Mouse (Mus musculus) intestine, postnatal 0 days (tissue): ENCODE data around the gene Dexi. TPM values are rescaled to one million over a fixed set of nuclear protein-coding genes. Genes with fewer than 3 reads are reported as not detected.

ENCODE experiments used
- ATAC-seq: fragments of 200-750 bp; cut with Nextera tagmentation; 2 replicates; pipeline ENCODE4 v1.8.0; 2017; ENCODE audit warnings: mild to moderate bottlenecking, moderate TSS enrichment, moderate library complexity
- H3K27ac ChIP-seq: fragments of 300-500 bp; sonication (generic); 2 replicates; pipeline ENCODE4 v1.5.1; 2014; ENCODE audit warnings: mild to moderate bottlenecking, low read depth, low read length, moderate library complexity
- H3K27me3 ChIP-seq: fragments of 300-500 bp; sonication (generic); replicated peaks from 2 replicates; pipeline ENCODE4 v1.6.1; 2014; ENCODE audit warnings: low read length, mixed read lengths; ENCODE audit not compliant: control insufficient read depth, insufficient read depth
- H3K36me3 ChIP-seq: fragments of 300-500 bp; sonication (generic); 2 replicates; pipeline ENCODE4 v1.6.1; 2014; ENCODE audit warnings: mild to moderate bottlenecking, moderate library complexity; ENCODE audit not compliant: control insufficient read depth, insufficient read depth
- H3K4me1 ChIP-seq: fragments of 300-500 bp; sonication (generic); replicated peaks from 2 replicates; pipeline ENCODE4 v1.6.1; 2014; ENCODE audit warnings: antibody characterized with exemption, low read length, mixed read lengths; ENCODE audit not compliant: control insufficient read depth, insufficient read depth
- H3K4me2 ChIP-seq: fragments of 300-500 bp; sonication (generic); replicated peaks from 2 replicates; pipeline ENCODE4 v1.6.1; 2014; ENCODE audit warnings: low read depth, mild to moderate bottlenecking, moderate library complexity
- H3K4me3 ChIP-seq: fragments of 300-500 bp; sonication (generic); 2 replicates; pipeline ENCODE4 v1.5.1; 2014; ENCODE audit warnings: low read depth, low read length
- H3K9ac ChIP-seq: fragments of 300-500 bp; sonication (generic); 2 replicates; pipeline ENCODE4 v1.6.1; 2014; ENCODE audit warnings: mild to moderate bottlenecking, low read depth, low read length
- H3K9me3 ChIP-seq: fragments of 300-500 bp; sonication (generic); 2 replicates; pipeline ENCODE4 v1.6.1; 2016; ENCODE audit warnings: mixed run types; ENCODE audit not compliant: control insufficient read depth
- CTCF ChIP-seq: sonication (generic); IDR thresholded peaks from 2 replicates; pipeline ENCODE4 v1.5.1; 2016; ENCODE audit warnings: low read depth, mild to moderate bottlenecking, control low read depth, antibody characterized with exemption, moderate library complexity
- WGBS: fragments of 180-500 bp; shearing (Covaris S2); extraction: QIAGEN DNeasy Blood & Tissue Kit; methylation state at CpG from one replicate; pipeline ENCODE4 v1.1.7; 2014; 5-methylcytosine and 5-hydroxymethylcytosine counted together
- polyA plus RNA-seq: library from polyadenylated mRNA; unstranded; fragments of >200 nt; fragmentation: Nextera tagmentation; extraction: Ambion mirVana; gene quantifications from 2 replicates; pipeline ENCODE4 v1.2.1, GENCODE M21; 2015

Gene Dexi
- polyA plus RNA-seq, 1 experiment from 2014 or later, result 8.9 TPM

- H3K36me3 ChIP-seq, result peaks cover 13% of the 10 kb centered on the region; the same call in 1 of the 2 replicates
- 56% methylated on average over 7 of the region's 7 CpGs for WGBS
- H3K27me3 ChIP-seq, result no peaks in the 10 kb centered on the region
- ATAC-seq, result no peak
- H3K9me3 ChIP-seq, result no peaks in the 10 kb centered on the region
- TF ChIP-seq CTCF, result no peak
- H3K4me1 ChIP-seq, result no peaks in the 10 kb centered on the region
- H3K9ac ChIP-seq, result no peak overlapping the region
- H3K4me3 ChIP-seq, result no peak overlapping the region
- H3K27ac ChIP-seq, result no peak overlapping the region
- H3K4me2 ChIP-seq, result no peak overlapping the region
Observed at GRCm38 (mm10) chr16:10534567-10534966, 8.3 kb downstream of the Dexi start.

- H3K27me3 ChIP-seq, result no peaks in the 10 kb centered on the region
- peaks cover 13% of the 10 kb centered on the region; the same call in 1 of the 2 replicates for H3K36me3 ChIP-seq
- H3K9me3 ChIP-seq, result no peaks in the 10 kb centered on the region
- 93% methylated on average over 4 of the region's 4 CpGs for WGBS
- no peak for ATAC-seq
- no peak for TF ChIP-seq CTCF
- no peaks in the 10 kb centered on the region for H3K4me1 ChIP-seq
- no peak overlapping the region for H3K27ac ChIP-seq
- no peak overlapping the region for H3K9ac ChIP-seq
- no peak overlapping the region for H3K4me3 ChIP-seq
- H3K4me2 ChIP-seq, result no peak overlapping the region
Observed at GRCm38 (mm10) chr16:10533781-10534180, 9.1 kb downstream of the Dexi start.

- Histone ChIP-seq H3K9ac (no peak overlapping the region), H3K4me3 (no peak overlapping the region), H3K4me1 (no peaks in the 10 kb centered on the region), H3K27ac (no peak overlapping the region), H3K9me3 (no peaks in the 10 kb centered on the region), H3K27me3 (no peaks in the 10 kb centered on the region), H3K36me3 (peaks cover 8% of the 10 kb centered on the region; the same call in 1 of the 2 replicates), H3K4me2 (no peak overlapping the region)
- 90% methylated on average over 4 of the region's 4 CpGs for WGBS
- ATAC-seq, result no peak
- TF ChIP-seq CTCF, result no peak
Observed at GRCm38 (mm10) chr16:10530179-10530578, 12.7 kb downstream of the Dexi start.

- no peak for ATAC-seq
Observed at GRCm38 (mm10) chr16:10528382-10528781, 14.5 kb downstream of the Dexi start.

GRCm38 (mm10) chr16:10527046-10527644 lies 15.7 kb downstream of the Dexi start:
- 82% methylated on average over 6 of the region's 6 CpGs for WGBS
- Histone ChIP-seq H3K9ac (no peak overlapping the region), H3K36me3 (peaks cover 8% of the 10 kb centered on the region; the same call in 1 of the 2 replicates), H3K4me3 (no peak overlapping the region), H3K27me3 (no peaks in the 10 kb centered on the region), H3K27ac (no peak overlapping the region), H3K4me2 (no peak overlapping the region), H3K9me3 (no peaks in the 10 kb centered on the region), H3K4me1 (no peaks in the 10 kb centered on the region)
- ATAC-seq, result no peak
- TF ChIP-seq CTCF, result peak; percentile 41; the same call in 1 of the 2 replicates

More at GRCm38 (mm10) chr16:10528382-10528781, 14.5 kb downstream of the Dexi start:
- peaks cover 8% of the 10 kb centered on the region; the same call in 1 of the 2 replicates for H3K36me3 ChIP-seq
- no peak overlapping the region for H3K4me3 ChIP-seq
- H3K9ac ChIP-seq, result no peak overlapping the region
- H3K9me3 ChIP-seq, result no peaks in the 10 kb centered on the region
- TF ChIP-seq CTCF, result no peak
- H3K27ac ChIP-seq, result no peak overlapping the region
- H3K27me3 ChIP-seq, result no peaks in the 10 kb centered on the region
- 82% methylated on average over 3 of the region's 3 CpGs for WGBS
- no peaks in the 10 kb centered on the region for H3K4me1 ChIP-seq
- no peak overlapping the region for H3K4me2 ChIP-seq

DNA sequence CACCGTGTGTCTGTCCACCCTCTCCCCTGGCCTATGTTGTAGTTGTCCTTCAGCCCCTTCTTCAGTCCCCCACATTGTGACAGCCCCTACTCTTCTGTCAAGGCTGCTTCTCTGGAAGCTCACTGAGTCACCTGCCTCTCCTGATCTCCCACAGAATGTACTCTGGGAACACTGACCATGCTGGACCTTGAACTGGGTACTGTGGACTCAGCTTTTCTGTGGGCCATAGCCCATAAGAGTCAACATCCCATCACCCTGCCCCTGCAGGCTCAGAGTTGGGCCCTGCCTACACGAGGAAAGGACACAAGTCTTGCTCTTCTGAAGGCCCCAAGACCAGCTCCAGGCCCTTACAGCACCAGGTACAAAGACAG lies 17.3 kb downstream of the Dexi start:
- no peaks in the 10 kb centered on the region for H3K4me1 ChIP-seq
- H3K27me3 ChIP-seq, result no peaks in the 10 kb centered on the region
- TF ChIP-seq CTCF, result no peak
- no peaks in the 10 kb centered on the region for H3K9me3 ChIP-seq
- no peak overlapping the region for H3K4me3 ChIP-seq
- H3K9ac ChIP-seq, result no peak overlapping the region
- 65% methylated on average over 2 of the region's 2 CpGs for WGBS
- no peak overlapping the region for H3K27ac ChIP-seq
- no peak for ATAC-seq
- H3K36me3 ChIP-seq, result peaks cover 7% of the 10 kb centered on the region; the same call in 1 of the 2 replicates
- H3K4me2 ChIP-seq, result no peak overlapping the region
